Mouse (Mus musculus): ENCODE results near the gene Nav2. TPM values are rescaled to one million over a fixed set of nuclear protein-coding genes. Genes with fewer than 3 reads are reported as not detected.

Gene Nav2
- total and polyA plus RNA-seq, 3 experiments = 2.0 to 2.7 TPM; not detected in 1

DNA sequence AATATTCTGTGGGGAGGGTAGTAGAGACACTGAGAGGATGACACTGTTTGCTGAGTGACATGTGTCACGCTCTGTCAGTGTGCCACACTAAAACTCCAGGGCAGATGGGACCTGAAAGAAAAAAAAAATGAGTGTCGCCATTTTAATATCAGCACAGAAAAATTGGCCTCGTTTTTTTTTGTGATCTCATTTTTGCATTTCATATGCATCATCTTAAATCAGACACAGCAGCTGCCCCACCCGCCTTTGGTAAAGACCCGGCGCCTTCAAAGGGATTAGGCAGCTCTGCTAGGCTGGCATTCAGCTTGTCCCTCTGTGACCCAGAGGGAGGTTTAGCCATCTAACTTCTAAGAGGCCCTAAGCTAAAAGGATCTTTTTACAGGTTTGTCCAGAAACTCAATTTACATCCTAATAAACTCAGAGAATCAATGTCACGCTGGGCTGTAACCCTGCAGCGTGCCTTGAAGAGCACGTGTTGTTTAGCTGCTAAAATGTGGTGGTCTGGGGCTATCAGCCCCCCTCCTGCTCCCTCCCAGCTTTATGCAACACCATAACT is 576.9 kb downstream of the Nav2 start:
- no peak for TF ChIP-seq TBP (IDR thresholded peaks at IDR 0.05; ENCODE audit: low read depth, low read length)
- no peak for TF ChIP-seq ETS1 (IDR thresholded peaks at IDR 0.05; ENCODE audit: low read depth, low read length)
- TF ChIP-seq MAX (IDR thresholded peaks at IDR 0.05; ENCODE audit: low read length) = no peak
- TF ChIP-seq ZNF384 (IDR thresholded peaks at IDR 0.05; ENCODE audit: low read depth, low read length) = no peak
- TF ChIP-seq ELF1 (IDR thresholded peaks at IDR 0.05; ENCODE audit: low read depth, low read length) = no peak
- TF ChIP-seq GABPA (IDR thresholded peaks at IDR 0.05; ENCODE audit: low read depth, low read length) = no peak
- no peak for TF ChIP-seq SIN3A (IDR thresholded peaks at IDR 0.05; ENCODE audit: low read length)
- TF ChIP-seq CHD2 (IDR thresholded peaks at IDR 0.05; ENCODE audit: low read length) = no peak
- TF ChIP-seq MAZ (IDR thresholded peaks at IDR 0.05; ENCODE audit: low read depth, low read length) = no peak
- no peak for TF ChIP-seq UBTF (IDR thresholded peaks at IDR 0.05; ENCODE audit: borderline replicate concordance, insufficient read depth, low read depth, low read length)
- no peak for TF ChIP-seq HCFC1 (IDR thresholded peaks at IDR 0.05; ENCODE audit: low read depth, low read length)
- TF ChIP-seq RAD21 (IDR thresholded peaks at IDR 0.05; ENCODE audit: low read depth, low read length) = no peak
- TF ChIP-seq CHD1 (IDR thresholded peaks at IDR 0.05; ENCODE audit: low read depth, low read length) = no peak
- TF ChIP-seq EP300 (IDR thresholded peaks at IDR 0.05; ENCODE audit: low read depth in 1 of 2, low read length in 2 of 2) = no peak
- Histone ChIP-seq H3K27me3 (ENCODE audit: control insufficient read depth in 1 of 2, insufficient read depth in 2 of 2, low read length in 2 of 2) (no peaks in the 10 kb centered on the region), H3K79me2 (ENCODE audit: control insufficient read depth, insufficient read depth, low read length, poor library complexity) (no peaks in the 10 kb centered on the region), H3K27ac (ENCODE audit: control insufficient read depth, low read depth, low read length) (no peak overlapping the region), H3K4me1 (ENCODE audit: control insufficient read depth in 1 of 2, insufficient read depth in 2 of 2, low read length in 2 of 2) (no peaks in the 10 kb centered on the region), H3K4me3 (ENCODE audit: control insufficient read depth in 1 of 2, insufficient read depth in 1 of 2, low read depth in 2 of 2, low read length in 2 of 2) (no peak overlapping the region), H3K9me3 (replicated peaks; ENCODE audit: insufficient read depth, low read length) (no peaks in the 10 kb centered on the region), H3K9ac (ENCODE audit: control insufficient read depth, low read depth, low read length, poor library complexity, severe bottlenecking) (no peak overlapping the region), H3K36me3 (ENCODE audit: control insufficient read depth in 1 of 2, insufficient read depth in 2 of 2, low read length in 2 of 2) (no peaks in the 10 kb centered on the region)
- no peak for DNase-seq (ENCODE audit: low read depth, low spot score)

DNA sequence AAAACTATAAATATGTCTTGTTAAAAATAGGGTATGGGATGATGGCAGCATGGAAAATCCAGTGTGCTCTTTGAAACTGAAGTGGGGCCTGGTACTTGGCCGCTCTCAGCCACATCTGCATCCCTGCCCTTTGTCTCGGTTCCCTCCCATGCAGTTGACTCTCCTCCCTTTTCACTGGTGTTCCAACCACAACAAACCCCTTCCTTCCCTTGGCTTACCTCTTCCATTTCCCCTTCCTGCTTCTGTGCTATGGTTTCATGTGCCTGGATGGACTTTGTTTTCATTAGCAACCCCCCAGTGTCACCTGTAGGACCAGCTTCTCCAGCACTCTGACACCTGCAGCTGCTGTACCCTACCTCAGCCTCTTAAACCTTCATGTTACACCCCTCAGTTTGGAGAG is 578.8 kb downstream of the Nav2 start:
- Histone ChIP-seq H3K9ac (ENCODE audit: control insufficient read depth, low read depth, low read length, poor library complexity, severe bottlenecking) (no peak overlapping the region), H3K4me3 (ENCODE audit: control insufficient read depth in 1 of 2, insufficient read depth in 1 of 2, low read depth in 2 of 2, low read length in 2 of 2) (no peak overlapping the region), H3K4me1 (ENCODE audit: control insufficient read depth in 1 of 2, insufficient read depth in 2 of 2, low read length in 2 of 2) (no peaks in the 10 kb centered on the region), H3K79me2 (ENCODE audit: control insufficient read depth, insufficient read depth, low read length, poor library complexity) (no peaks in the 10 kb centered on the region), H3K9me3 (replicated peaks; ENCODE audit: insufficient read depth, low read length) (no peaks in the 10 kb centered on the region), H3K27me3 (ENCODE audit: control insufficient read depth in 1 of 2, insufficient read depth in 2 of 2, low read length in 2 of 2) (no peaks in the 10 kb centered on the region), H3K36me3 (ENCODE audit: control insufficient read depth in 1 of 2, insufficient read depth in 2 of 2, low read length in 2 of 2) (no peaks in the 10 kb centered on the region), H3K27ac (ENCODE audit: control insufficient read depth, low read depth, low read length) (no peak overlapping the region)
- DNase-seq (ENCODE audit: low read depth, low spot score) = no peak
- TF ChIP-seq BHLHE40 (IDR thresholded peaks at IDR 0.05; ENCODE audit: borderline replicate concordance, low read depth, low read length) = no peak

Data from MEL (cell line).